Mouse (Mus musculus) left cerebral cortex, postnatal 10 days (tissue): ENCODE data around the gene Ttc41. TPM values are rescaled to one million over a fixed set of nuclear protein-coding genes. Genes with fewer than 3 reads are reported as not detected.

Experiments
- DNase-seq, 2 experiments: peaks; one replicate each; pipeline ENCODE4 v3.0.0; 2021 to 2022; ENCODE audit warnings: low spot score in 2 of 2, mixed read lengths in 1 of 2; ENCODE audit errors: extremely low spot score in 1 of 2
- intact Hi-C: fragments of 180-260 bp; cut with DNase I; formaldehyde crosslinking; loops from one replicate; pipeline ENCODE4 v1.15.1; 2025
- microRNA-seq: library from miRNA; unstranded; fragments of <30 nt; microRNA quantifications from one replicate; pipeline ENCODE4 v1.2.0, GENCODE M21; 2022
- total RNA-seq, 2 experiments: library from RNA; stranded (reverse); gene quantifications; 2 replicates each; pipeline ENCODE4 v1.2.3; 2021

Gene Ttc41
- total RNA-seq, 2 experiments from 2014 or later: 1.6 to 1.7 TPM

GRCm38 (mm10) chr10:86808013-86808758 lies 102.6 kb downstream of the Ttc41 start:
- intact Hi-C loops: no loop called here
- DNase-seq: no peak

- no peak for DNase-seq
- intact Hi-C loops: no loop called here
These were observed 104.4 kb downstream of the Ttc41 start for GRCm38 (mm10) chr10:86810000-86810399.

DNA sequence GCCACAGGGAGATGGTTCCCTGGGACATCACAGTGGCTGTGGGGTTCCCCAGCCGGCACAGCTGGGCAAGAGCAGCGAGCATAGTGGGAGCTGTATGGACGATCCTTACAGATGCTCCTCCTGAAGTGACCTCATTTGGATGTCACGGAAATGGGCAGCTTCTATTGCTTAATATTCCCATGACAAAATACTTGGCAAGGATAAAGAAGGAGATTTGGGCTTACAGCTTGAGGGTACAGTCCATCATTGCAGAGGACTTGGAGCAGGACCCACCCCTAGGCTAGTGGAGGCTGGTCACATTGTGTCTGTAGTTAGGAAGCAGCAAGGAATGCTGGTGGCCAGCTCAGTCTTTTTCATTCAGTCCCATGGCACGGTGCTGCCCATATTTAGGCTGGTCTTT lies 105.0 kb downstream of the Ttc41 start:
- intact Hi-C loops: no loop called here
- no peak for DNase-seq

- intact Hi-C loops: loop anchor here (5.0 kb wide), 1 partner anchor 32 kb away; no protein-coding TSS in a partner anchor
- DNase-seq: no peak
These were observed 108.9 kb downstream of the Ttc41 start for GRCm38 (mm10) chr10:86814292-86815131.

- intact Hi-C loops: loop anchor here (5.0 kb wide), 1 partner anchor 33 kb away; no protein-coding TSS in a partner anchor
- DNase-seq: no peak
These were observed 109.5 kb downstream of the Ttc41 start for GRCm38 (mm10) chr10:86815133-86815532.

DNA sequence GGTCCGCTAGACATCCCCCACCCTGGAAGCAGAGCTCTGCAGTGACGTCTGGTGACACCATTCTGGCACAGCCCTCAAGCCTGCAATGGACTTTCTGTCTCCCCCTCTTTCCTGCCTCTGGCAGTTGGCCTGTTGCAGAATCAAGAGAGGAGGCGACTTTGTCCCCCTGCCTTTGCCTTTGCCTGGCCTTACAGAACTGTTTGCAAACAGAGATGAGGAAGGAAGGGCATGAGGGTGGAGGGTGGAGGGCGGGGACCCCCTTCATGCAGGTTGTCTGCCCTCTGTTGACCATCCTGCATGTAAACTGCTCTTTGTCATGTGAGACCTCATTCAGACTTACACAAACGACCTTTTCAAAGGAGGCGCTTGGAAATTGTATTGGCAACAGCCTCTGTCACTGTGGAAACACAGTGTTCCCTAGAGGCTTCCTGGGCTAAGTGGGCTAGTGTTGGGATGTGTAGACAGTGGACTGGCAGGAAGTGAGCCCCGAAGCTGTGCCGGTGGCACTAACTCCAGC lies 114.1 kb downstream of the Ttc41 start:
- intact Hi-C loops: loop anchor here (5.0 kb wide), 1 partner anchor 37 kb away; no protein-coding TSS in a partner anchor
- DNase-seq: no peak

DNA sequence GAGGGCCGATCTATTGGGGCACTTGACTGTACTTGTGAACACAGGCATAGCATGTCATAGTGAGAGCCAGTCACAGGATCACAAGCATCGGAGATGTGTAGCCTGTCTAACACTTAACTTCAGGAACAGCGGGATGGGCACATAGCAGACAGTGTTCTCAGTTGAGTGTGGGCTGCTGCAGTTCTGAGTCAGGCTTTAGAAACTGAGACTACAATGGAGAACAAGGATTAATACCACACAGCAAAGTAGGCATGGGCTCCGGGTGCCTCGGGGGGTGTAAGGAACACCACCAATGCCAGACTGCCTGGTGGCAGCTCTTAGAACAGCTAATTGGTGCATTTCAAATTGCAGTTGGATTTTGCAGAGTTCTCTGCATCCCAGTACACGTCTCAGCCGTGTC lies 115.4 kb downstream of the Ttc41 start:
- no peak for DNase-seq
- intact Hi-C loops: no loop called here

GRCm38 (mm10) chr10:86824093-86824492 lies 118.5 kb downstream of the Ttc41 start:
- intact Hi-C loops: no loop called here
- no peak for DNase-seq

DNA sequence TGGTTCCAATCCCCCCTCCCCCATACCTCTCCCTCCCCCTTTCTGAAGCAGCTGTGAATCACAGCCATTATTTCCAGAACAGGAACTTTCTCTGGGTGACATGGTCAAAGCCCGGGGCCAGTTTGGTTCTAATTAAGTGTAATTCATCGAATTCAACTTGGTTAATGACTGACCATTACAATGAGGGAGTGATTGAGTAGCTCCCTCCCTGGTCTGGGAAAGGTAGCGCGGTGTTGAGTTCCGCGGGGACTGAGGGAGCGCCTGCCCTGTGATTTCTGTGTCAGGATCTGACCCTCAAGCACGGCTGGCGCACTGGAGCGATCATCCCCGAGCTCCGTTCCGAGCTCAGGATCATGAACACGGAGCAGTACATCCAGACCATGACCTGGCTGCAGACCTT lies 119.3 kb downstream of the Ttc41 start:
- no peak for DNase-seq
- intact Hi-C loops: no loop called here

GRCm38 (mm10) chr10:86825871-86826522 lies 120.4 kb downstream of the Ttc41 start:
- DNase-seq: no peak
- intact Hi-C loops: no loop called here

Small RNA genes within 50 kb of the gene (microRNA-seq; reads per million reads assigned to microRNA genes)
- not detected for gene Gm25745

Other genes starting within 250 kb of the Ttc41 start
- 10 to 100 TPM; 42.1 to 46.0 TPM for gene Syn3, start 206.9 kb upstream of the Ttc41 start, total RNA-seq
- 100 to 1,000 TPM; 245 to 249 TPM for gene Hsp90b1, start 302 bp upstream of the Ttc41 start, total RNA-seq
- 10 to 100 TPM; 20.2 to 24.7 TPM for gene Gm49358, start 58.2 kb downstream of the Ttc41 start, total RNA-seq
- 10 to 100 TPM; 65.7 to 68.5 TPM for gene Nt5dc3, start 73.2 kb downstream of the Ttc41 start, total RNA-seq